Comparison of ENCODE assay signal across 14 mouse cellular contexts in genomic region chr12:49392041-49392390, GRCm38 (mm10). TPM values are rescaled to one million over a fixed set of nuclear protein-coding genes. Genes with fewer than 3 reads are reported as not detected.
DNase-seq lines count a peak whose midpoint lies in the region; ATAC-seq and TF ChIP-seq lines count a peak whose summit lies in the region.
"Had no signal": no experiment of that assay in that cellular context is flagged by ENCODE, and none has a peak within 500 bp of the region (broad histone marks: within the 10 kb centered on the region; RNA-seq: fewer than 3 reads in every experiment).

No protein-coding gene starts in this region.

- no peak overlapping the region for H3K9ac ChIP-seq in hindbrain, postnatal 0 days (replicated peaks; ENCODE audit: low read length)
- no peak overlapping the region for H3K9ac ChIP-seq in embryonic facial prominence, embryonic 12.5 days
- H3K9ac ChIP-seq in forebrain, embryonic 14.5 days (ENCODE audit: low read length) = peak overlapping the region; percentile 96
- no peak overlapping the region for H3K9ac ChIP-seq in midbrain, embryonic 11.5 days (ENCODE audit: low read length)

- 3% methylated on average over 10 of the region's 10 CpGs for WGBS in hindbrain, embryonic 10.5 days
- 2% methylated on average over 10 of the region's 10 CpGs for WGBS in hindbrain, postnatal 0 days
- 3% methylated on average over 10 of the region's 10 CpGs for WGBS in embryonic facial prominence, embryonic 12.5 days
- under 1% methylated on average over 10 of the region's 10 CpGs for WGBS in forebrain, embryonic 14.5 days
- 2% methylated on average over 10 of the region's 10 CpGs for WGBS in midbrain, embryonic 11.5 days

- H3K27me3 ChIP-seq in hindbrain, embryonic 10.5 days (ENCODE audit: insufficient read depth, poor library complexity, severe bottlenecking) = peaks cover 99% of the 10 kb centered on the region
- peaks cover 78% of the 10 kb centered on the region for H3K27me3 ChIP-seq in hindbrain, postnatal 0 days (ENCODE audit: insufficient read depth, low read length)
- peaks cover 50% of the 10 kb centered on the region for H3K27me3 ChIP-seq in embryonic facial prominence, embryonic 12.5 days
- H3K27me3 ChIP-seq in forebrain, embryonic 14.5 days (replicated peaks; ENCODE audit: control insufficient read depth, insufficient read depth, low read length) = peaks cover 3% of the 10 kb centered on the region; the same call in 1 of the 2 replicates
- peaks cover 74% of the 10 kb centered on the region for H3K27me3 ChIP-seq in midbrain, embryonic 11.5 days (ENCODE audit: control insufficient read depth, insufficient read depth, low read length)
- H3K27me3 ChIP-seq: CH12.LX had no signal

- TF ChIP-seq CTCF in hindbrain, postnatal 0 days (IDR thresholded peaks at IDR 0.05; ENCODE audit: low read depth) = no peak

- no peak for ATAC-seq in hindbrain, postnatal 0 days
- no peak for ATAC-seq in embryonic facial prominence, embryonic 12.5 days (ENCODE audit: insufficient number of reproducible peaks, insufficient read depth, low FRiP score, low TSS enrichment)
- ATAC-seq in forebrain, embryonic 14.5 days = no peak
- no peak for ATAC-seq in midbrain, embryonic 11.5 days (ENCODE audit: low FRiP score)
- no peak for ATAC-seq in megakaryocyte progenitor cell, adult 5-6 weeks (replicated peaks; ENCODE audit: poor library complexity)
- no peak for ATAC-seq in erythroblast, adult 5-6 weeks (replicated peaks; ENCODE audit: low FRiP score, poor library complexity, severe bottlenecking)

- H3K4me2 ChIP-seq in hindbrain, postnatal 0 days (ENCODE audit: low read depth, low read length) = no peak overlapping the region
- peak overlapping the region; percentile 39 for H3K4me2 ChIP-seq in embryonic facial prominence, embryonic 12.5 days (replicated peaks)
- peak overlapping the region; percentile 76 for H3K4me2 ChIP-seq in forebrain, embryonic 14.5 days (ENCODE audit: low read length)
- H3K4me2 ChIP-seq in midbrain, embryonic 11.5 days = peak overlapping the region; percentile 51; the same call in 1 of the 2 replicates

- no peaks in the 10 kb centered on the region for H3K36me3 ChIP-seq in hindbrain, embryonic 10.5 days
- H3K36me3 ChIP-seq in hindbrain, postnatal 0 days (ENCODE audit: insufficient read depth, low read length) = no peaks in the 10 kb centered on the region
- H3K36me3 ChIP-seq in embryonic facial prominence, embryonic 12.5 days = no peaks in the 10 kb centered on the region
- peaks cover 34% of the 10 kb centered on the region for H3K36me3 ChIP-seq in forebrain, embryonic 14.5 days (ENCODE audit: control insufficient read depth, insufficient read depth, low read length)
- H3K36me3 ChIP-seq in midbrain, embryonic 11.5 days (ENCODE audit: control insufficient read depth, insufficient read depth, low read length) = no peaks in the 10 kb centered on the region

- H3K27ac ChIP-seq in hindbrain, embryonic 10.5 days = no peak overlapping the region
- H3K27ac ChIP-seq in hindbrain, postnatal 0 days = no peak overlapping the region
- H3K27ac ChIP-seq in embryonic facial prominence, embryonic 12.5 days = no peak overlapping the region
- peak overlapping the region; percentile 98 for H3K27ac ChIP-seq in forebrain, embryonic 14.5 days (ENCODE audit: low read depth, low read length)
- H3K27ac ChIP-seq in midbrain, embryonic 11.5 days (ENCODE audit: low read depth, low read length) = no peak overlapping the region
- H3K27ac ChIP-seq: kidney, postnatal 0 days had no signal

- H3K4me1 ChIP-seq in hindbrain, embryonic 10.5 days (replicated peaks) = peaks cover 6% of the 10 kb centered on the region; the same call in 1 of the 2 replicates
- no peaks in the 10 kb centered on the region for H3K4me1 ChIP-seq in hindbrain, postnatal 0 days (ENCODE audit: insufficient read depth, low read length)
- H3K4me1 ChIP-seq in embryonic facial prominence, embryonic 12.5 days = no peaks in the 10 kb centered on the region
- H3K4me1 ChIP-seq in forebrain, embryonic 14.5 days (ENCODE audit: control insufficient read depth, insufficient read depth, low read length) = no peaks in the 10 kb centered on the region
- no peaks in the 10 kb centered on the region for H3K4me1 ChIP-seq in midbrain, embryonic 11.5 days (ENCODE audit: control insufficient read depth, insufficient read depth, low read length)

- H3K9me3 ChIP-seq in hindbrain, embryonic 10.5 days = no peaks in the 10 kb centered on the region
- H3K9me3 ChIP-seq in hindbrain, postnatal 0 days (ENCODE audit: low read length) = no peaks in the 10 kb centered on the region
- no peaks in the 10 kb centered on the region for H3K9me3 ChIP-seq in embryonic facial prominence, embryonic 12.5 days
- no peaks in the 10 kb centered on the region for H3K9me3 ChIP-seq in forebrain, embryonic 14.5 days (replicated peaks; ENCODE audit: control insufficient read depth, low read length)
- H3K9me3 ChIP-seq in midbrain, embryonic 11.5 days (ENCODE audit: control insufficient read depth, low read length) = no peaks in the 10 kb centered on the region

- H3K4me3 ChIP-seq in hindbrain, embryonic 10.5 days = peak overlapping the region; percentile 41
- no peak overlapping the region; the same call in 1 of the 2 replicates for H3K4me3 ChIP-seq in hindbrain, postnatal 0 days (ENCODE audit: low read length)
- H3K4me3 ChIP-seq in embryonic facial prominence, embryonic 12.5 days = peak overlapping the region; percentile 24; the same call in 1 of the 2 replicates
- H3K4me3 ChIP-seq in forebrain, embryonic 14.5 days (ENCODE audit: low read depth, low read length) = peak overlapping the region; percentile 56
- 0 out of 2 replicates have a peak overlapping the region, but pooled peaks have one; percentile 25 for H3K4me3 ChIP-seq in midbrain, embryonic 11.5 days (ENCODE audit: low read depth, low read length)

- no peak for DNase-seq in hindbrain, embryonic 10.5 days (ENCODE audit: low spot score)
- no peak for DNase-seq in hindbrain, postnatal 0 days (ENCODE audit: low spot score)
- no peak for DNase-seq in forebrain, embryonic 14.5 days (ENCODE audit: low spot score)
- DNase-seq in midbrain, embryonic 11.5 days (ENCODE audit: low spot score, missing footprints) = peak; percentile 96
- no peak for DNase-seq in kidney, postnatal 14 days
- DNase-seq: lung, postnatal 14 days had no signal

RNA-seq across cellular contexts. Expression of gene Gm43517, which starts 7.0 kb away (rescaled TPM):
- polyA plus RNA-seq in hindbrain, embryonic 10.5 days (2016; fragmentation: Nextera tagmentation; extraction: Ambion mirVana) = not detected in 2 replicates
- 0.04 TPM in 1 of 2 replicates, not detected in the other for total RNA-seq in hindbrain, postnatal 0 days (2014; rRNA removed)
- not detected in 2 replicates for polyA plus RNA-seq in hindbrain, postnatal 0 days (2015; fragmentation: Nextera tagmentation; extraction: Ambion mirVana)
- 0.05 TPM in 1 of 2 replicates, not detected in the other for polyA plus RNA-seq in embryonic facial prominence, embryonic 12.5 days (2016; fragmentation: Nextera tagmentation; extraction: Ambion mirVana)
- 2.2 and 3.6 TPM in 2 replicates for polyA plus RNA-seq in forebrain, embryonic 14.5 days (2014; fragmentation: Nextera tagmentation; extraction: Ambion mirVana)
- 0.07 TPM in 1 of 2 replicates, not detected in the other for polyA plus RNA-seq in midbrain, embryonic 11.5 days (2014; fragmentation: Nextera tagmentation; extraction: Ambion mirVana)
- total RNA-seq in megakaryocyte progenitor cell, adult 5-6 weeks (2015) = not detected in 2 replicates
- total RNA-seq in megakaryocyte progenitor cell, adult 5-6 weeks (2017) = not detected in 2 replicates
- total RNA-seq in erythroblast, adult 5-6 weeks (2015; ENCODE audit: low replicate concordance) = not detected in 2 replicates
- not detected in 2 replicates for total RNA-seq in erythroblast, adult 5-6 weeks (2017; ENCODE audit: low replicate concordance)
- total RNA-seq: CH12.LX; common myeloid progenitor, adult 5-6 weeks; gastrocnemius, postnatal 36 days had no signal
- polyA plus RNA-seq: kidney, postnatal 0 days; neural tube, embryonic 14.5 days had no signal

RNA-seq across cellular contexts. Expression of gene Foxg1, which starts 9.6 kb away (rescaled TPM):
- 0.81 and 1.9 TPM in 2 replicates for polyA plus RNA-seq in hindbrain, embryonic 10.5 days (2016; fragmentation: Nextera tagmentation; extraction: Ambion mirVana)
- total RNA-seq in hindbrain, postnatal 0 days (2014; rRNA removed) = 0.16 and 2.3 TPM in 2 replicates
- polyA plus RNA-seq in hindbrain, postnatal 0 days (2015; fragmentation: Nextera tagmentation; extraction: Ambion mirVana) = not detected in 2 replicates
- polyA plus RNA-seq in embryonic facial prominence, embryonic 12.5 days (2016; fragmentation: Nextera tagmentation; extraction: Ambion mirVana) = 2.1 and 3.1 TPM in 2 replicates
- 72.6 and 77.7 TPM in 2 replicates for polyA plus RNA-seq in forebrain, embryonic 14.5 days (2014; fragmentation: Nextera tagmentation; extraction: Ambion mirVana)
- polyA plus RNA-seq in midbrain, embryonic 11.5 days (2014; fragmentation: Nextera tagmentation; extraction: Ambion mirVana) = 0.41 and 0.92 TPM in 2 replicates
- not detected in 2 replicates for total RNA-seq in megakaryocyte progenitor cell, adult 5-6 weeks (2015)
- total RNA-seq in megakaryocyte progenitor cell, adult 5-6 weeks (2017) = not detected in 2 replicates
- total RNA-seq in erythroblast, adult 5-6 weeks (2015; ENCODE audit: low replicate concordance) = not detected in 2 replicates
- not detected in 2 replicates for total RNA-seq in erythroblast, adult 5-6 weeks (2017; ENCODE audit: low replicate concordance)
- total RNA-seq: CH12.LX; common myeloid progenitor, adult 5-6 weeks; gastrocnemius, postnatal 36 days had no signal
- polyA plus RNA-seq: kidney, postnatal 0 days; neural tube, embryonic 14.5 days had no signal

Comparison
In these comparisons a context has a peak if more than half of its experiments do, and no peak if none do; other contexts are left out.
1. RNA of gene Foxg1, which starts 9.6 kb away (polyA plus RNA-seq): 72.6 to 77.7 TPM in forebrain, embryonic 14.5 days; 2.1 to 3.1 TPM in embryonic facial prominence, embryonic 12.5 days, 0.41 to 0.92 TPM in midbrain, embryonic 11.5 days, 0.81 to 1.9 TPM in hindbrain, embryonic 10.5 days and not detected in hindbrain, postnatal 0 days; every median in the first group is over 10 times any median in the second.